Mouse (Mus musculus): ENCODE results near the gene Ccdc117. TPM values are rescaled to one million over a fixed set of nuclear protein-coding genes. Genes with fewer than 3 reads are reported as not detected.

The Ccdc117 gene
- polyA plus RNA-seq, 1 experiment from 2014 or later: 27.9 TPM

DNA sequence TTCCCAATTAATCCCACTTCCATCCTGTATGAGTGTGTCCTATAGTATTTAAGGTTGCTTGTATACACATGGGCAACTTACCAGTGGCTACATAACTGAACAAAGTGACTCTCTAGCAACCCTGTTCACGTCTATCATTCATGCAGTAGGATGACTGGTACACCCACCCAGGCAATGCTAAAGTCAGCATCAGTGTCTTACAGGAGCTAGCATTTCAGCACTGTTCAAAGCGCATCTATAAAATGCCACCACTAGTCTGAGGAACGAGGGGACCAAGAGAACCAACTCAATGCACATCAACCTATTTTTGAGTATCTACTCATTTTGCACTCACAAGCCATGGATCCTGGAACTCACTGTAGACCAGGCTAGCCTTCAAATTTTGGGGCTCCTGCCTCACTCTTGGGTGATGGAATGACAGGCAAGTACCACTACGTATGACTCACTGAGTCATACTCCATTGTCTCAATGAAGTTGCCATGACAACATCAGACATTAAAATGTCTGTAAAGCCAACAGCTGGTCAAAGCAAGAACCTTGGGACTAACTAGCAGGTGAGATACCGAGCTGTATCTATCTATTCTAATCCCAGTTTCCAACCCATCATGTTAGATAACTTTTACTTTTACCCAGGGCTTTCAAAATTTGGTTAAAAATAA is 14.0 kb downstream of the Ccdc117 start:
- H3K27ac ChIP-seq (ENCODE audit: low read depth, low read length): no peak overlapping the region
- WGBS: 84% methylated on average over 5 of the region's 5 CpGs
- ATAC-seq (replicated peaks; ENCODE audit: low FRiP score) (no peak), DNase-seq (ENCODE audit: low spot score) (no peak)
- H3K9ac ChIP-seq (ENCODE audit: low read length): no peak overlapping the region
- H3K4me2 ChIP-seq (ENCODE audit: low read depth, low read length, severe bottlenecking): no peak overlapping the region
- no peaks in the 10 kb centered on the region for H3K4me1 ChIP-seq (replicated peaks; ENCODE audit: control insufficient read depth, insufficient read depth, low read length)
- H3K27me3 ChIP-seq (ENCODE audit: control insufficient read depth, insufficient read depth, low read length): no peaks in the 10 kb centered on the region
- peaks cover 16% of the 10 kb centered on the region for H3K36me3 ChIP-seq (ENCODE audit: control insufficient read depth, insufficient read depth, low read length)
- H3K9me3 ChIP-seq (ENCODE audit: control insufficient read depth, low read length): no peaks in the 10 kb centered on the region
- no peak overlapping the region for H3K4me3 ChIP-seq (ENCODE audit: low read depth, low read length)

- Histone ChIP-seq H3K4me1 (replicated peaks; ENCODE audit: control insufficient read depth, insufficient read depth, low read length) (peaks cover 3% of the 10 kb centered on the region; the same call in 1 of the 2 replicates), H3K4me3 (ENCODE audit: low read depth, low read length) (no peak overlapping the region), H3K4me2 (ENCODE audit: low read depth, low read length, severe bottlenecking) (no peak overlapping the region), H3K36me3 (ENCODE audit: control insufficient read depth, insufficient read depth, low read length) (peaks cover 12% of the 10 kb centered on the region), H3K9me3 (ENCODE audit: control insufficient read depth, low read length) (no peaks in the 10 kb centered on the region), H3K27me3 (ENCODE audit: control insufficient read depth, insufficient read depth, low read length) (no peaks in the 10 kb centered on the region), H3K9ac (ENCODE audit: low read length) (no peak overlapping the region), H3K27ac (ENCODE audit: low read depth, low read length) (no peak overlapping the region)
- 93% methylated on average over 7 of the region's 7 CpGs for WGBS
- no peak for ATAC-seq (replicated peaks; ENCODE audit: low FRiP score)
- no peak for DNase-seq (ENCODE audit: low spot score)
Measured at GRCm38 (mm10) chr11:5526573-5527439, 15.2 kb downstream of the Ccdc117 start.

- Histone ChIP-seq H3K9me3 (ENCODE audit: control insufficient read depth, low read length) (no peaks in the 10 kb centered on the region), H3K27ac (ENCODE audit: low read depth, low read length) (no peak overlapping the region), H3K4me1 (replicated peaks; ENCODE audit: control insufficient read depth, insufficient read depth, low read length) (peaks cover 3% of the 10 kb centered on the region; the same call in 1 of the 2 replicates), H3K4me3 (ENCODE audit: low read depth, low read length) (no peak overlapping the region), H3K27me3 (ENCODE audit: control insufficient read depth, insufficient read depth, low read length) (no peaks in the 10 kb centered on the region), H3K4me2 (ENCODE audit: low read depth, low read length, severe bottlenecking) (no peak overlapping the region), H3K36me3 (ENCODE audit: control insufficient read depth, insufficient read depth, low read length) (peaks cover 9% of the 10 kb centered on the region), H3K9ac (ENCODE audit: low read length) (no peak overlapping the region)
- ATAC-seq (replicated peaks; ENCODE audit: low FRiP score) (no peak), DNase-seq (ENCODE audit: low spot score) (no peak)
- WGBS: 91% methylated on average over 4 of the region's 4 CpGs
Measured at GRCm38 (mm10) chr11:5525418-5525817, 16.6 kb downstream of the Ccdc117 start.

- DNase-seq (ENCODE audit: low spot score) (no peak), ATAC-seq (replicated peaks; ENCODE audit: low FRiP score) (no peak)
- no peak overlapping the region for H3K4me2 ChIP-seq (ENCODE audit: low read depth, low read length, severe bottlenecking)
- peaks cover 5% of the 10 kb centered on the region; the same call in 1 of the 2 replicates for H3K36me3 ChIP-seq (ENCODE audit: control insufficient read depth, insufficient read depth, low read length)
- no peak overlapping the region; the same call in 1 of the 2 replicates for H3K9ac ChIP-seq (ENCODE audit: low read length)
- H3K27ac ChIP-seq (ENCODE audit: low read depth, low read length): no peak overlapping the region
- peaks cover 3% of the 10 kb centered on the region; the same call in 1 of the 2 replicates for H3K4me1 ChIP-seq (replicated peaks; ENCODE audit: control insufficient read depth, insufficient read depth, low read length)
- H3K27me3 ChIP-seq (ENCODE audit: control insufficient read depth, insufficient read depth, low read length): no peaks in the 10 kb centered on the region
- no peak overlapping the region for H3K4me3 ChIP-seq (ENCODE audit: low read depth, low read length)
- no peaks in the 10 kb centered on the region for H3K9me3 ChIP-seq (ENCODE audit: control insufficient read depth, low read length)
- WGBS: 93% methylated on average over 11 of the region's 11 CpGs
Measured at GRCm38 (mm10) chr11:5522798-5523415, 19.1 kb downstream of the Ccdc117 start.

- peaks cover 3% of the 10 kb centered on the region; the same call in 1 of the 2 replicates for H3K4me1 ChIP-seq (replicated peaks; ENCODE audit: control insufficient read depth, insufficient read depth, low read length)
- H3K4me3 ChIP-seq (ENCODE audit: low read depth, low read length): peak overlapping the region; percentile 97
- H3K9ac ChIP-seq (ENCODE audit: low read length): peak overlapping the region; percentile 96
- H3K27me3 ChIP-seq (ENCODE audit: control insufficient read depth, insufficient read depth, low read length): no peaks in the 10 kb centered on the region
- no peaks in the 10 kb centered on the region for H3K9me3 ChIP-seq (ENCODE audit: control insufficient read depth, low read length)
- DNase-seq (ENCODE audit: low spot score) (peak; percentile 73), ATAC-seq (replicated peaks; ENCODE audit: low FRiP score) (0 out of 2 replicates have a peak, but pooled peaks have one; percentile 10)
- H3K27ac ChIP-seq (ENCODE audit: low read depth, low read length): peak overlapping the region; percentile 66; the same call in 1 of the 2 replicates
- H3K4me2 ChIP-seq (ENCODE audit: low read depth, low read length, severe bottlenecking): peak overlapping the region; percentile 78
- WGBS: under 1% methylated on average over 34 of the region's 34 CpGs
- peaks cover 5% of the 10 kb centered on the region; the same call in 1 of the 2 replicates for H3K36me3 ChIP-seq (ENCODE audit: control insufficient read depth, insufficient read depth, low read length)
Measured at GRCm38 (mm10) chr11:5521516-5522291, 20.3 kb downstream of the Ccdc117 start.

DNA sequence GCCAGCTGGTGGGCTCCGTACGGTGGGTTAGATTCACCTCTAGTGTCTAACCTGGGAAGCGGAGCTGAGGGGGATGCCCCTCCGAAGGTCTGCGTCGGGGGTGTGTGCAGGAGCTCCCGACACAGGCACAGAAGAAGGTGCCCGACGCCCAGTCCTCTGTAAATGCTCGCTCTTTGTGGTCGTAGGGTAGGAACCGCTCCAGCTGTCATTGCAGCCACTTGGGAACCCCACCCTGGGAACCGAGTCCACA is 20.8 kb downstream of the Ccdc117 start:
- ATAC-seq (replicated peaks; ENCODE audit: low FRiP score): peak; percentile 49
- WGBS: under 1% methylated on average over 13 of the region's 13 CpGs
- H3K9ac ChIP-seq (ENCODE audit: low read length): peak overlapping the region; percentile 96

GRCm38 (mm10) chr11:5520412-5521265 is 21.3 kb downstream of the Ccdc117 start, which contains the start of gene Xbp1:
Xbp1 (plus strand) TSS chr11:5520659.
- DNase-seq (ENCODE audit: low spot score) (peak; percentile 98), ATAC-seq (replicated peaks; ENCODE audit: low FRiP score) (peak; percentile 99)
- Histone ChIP-seq H3K36me3 (ENCODE audit: control insufficient read depth, insufficient read depth, low read length) (peaks cover 5% of the 10 kb centered on the region; the same call in 1 of the 2 replicates), H3K27ac (ENCODE audit: low read depth, low read length) (peak within 1 kb of the TSS; percentile 66), H3K4me2 (ENCODE audit: low read depth, low read length, severe bottlenecking) (peak within 1 kb of the TSS; percentile 78), H3K27me3 (ENCODE audit: control insufficient read depth, insufficient read depth, low read length) (no peaks in the 10 kb centered on the region), H3K9me3 (ENCODE audit: control insufficient read depth, low read length) (no peaks in the 10 kb centered on the region), H3K4me1 (replicated peaks; ENCODE audit: control insufficient read depth, insufficient read depth, low read length) (peaks cover 3% of the 10 kb centered on the region; the same call in 1 of the 2 replicates), H3K9ac (ENCODE audit: low read length) (peak within 1 kb of the TSS; percentile 96), H3K4me3 (ENCODE audit: low read depth, low read length) (peak within 1 kb of the TSS; percentile 97)
- WGBS: under 1% methylated on average over 71 of the region's 72 CpGs

More for the DNA sequence above, 20.8 kb downstream of the Ccdc117 start:
- peak overlapping the region; percentile 97 for H3K4me3 ChIP-seq (ENCODE audit: low read depth, low read length)
- H3K4me2 ChIP-seq (ENCODE audit: low read depth, low read length, severe bottlenecking): peak overlapping the region; percentile 78
- no peak for DNase-seq (ENCODE audit: low spot score)
- no peaks in the 10 kb centered on the region for H3K9me3 ChIP-seq (ENCODE audit: control insufficient read depth, low read length)
- H3K27me3 ChIP-seq (ENCODE audit: control insufficient read depth, insufficient read depth, low read length): no peaks in the 10 kb centered on the region
- H3K4me1 ChIP-seq (replicated peaks; ENCODE audit: control insufficient read depth, insufficient read depth, low read length): peaks cover 3% of the 10 kb centered on the region; the same call in 1 of the 2 replicates
- peaks cover 5% of the 10 kb centered on the region; the same call in 1 of the 2 replicates for H3K36me3 ChIP-seq (ENCODE audit: control insufficient read depth, insufficient read depth, low read length)
- peak overlapping the region; percentile 66 for H3K27ac ChIP-seq (ENCODE audit: low read depth, low read length)
